Mouse (Mus musculus): ENCODE measurements around the gene Pmm2. TPM values are rescaled to one million over a fixed set of nuclear protein-coding genes. Genes with fewer than 3 reads are reported as not detected.

Pmm2 gene
- 10 to 100 TPM; 33.5 to 36.0 TPM for total RNA-seq (2021)

DNA sequence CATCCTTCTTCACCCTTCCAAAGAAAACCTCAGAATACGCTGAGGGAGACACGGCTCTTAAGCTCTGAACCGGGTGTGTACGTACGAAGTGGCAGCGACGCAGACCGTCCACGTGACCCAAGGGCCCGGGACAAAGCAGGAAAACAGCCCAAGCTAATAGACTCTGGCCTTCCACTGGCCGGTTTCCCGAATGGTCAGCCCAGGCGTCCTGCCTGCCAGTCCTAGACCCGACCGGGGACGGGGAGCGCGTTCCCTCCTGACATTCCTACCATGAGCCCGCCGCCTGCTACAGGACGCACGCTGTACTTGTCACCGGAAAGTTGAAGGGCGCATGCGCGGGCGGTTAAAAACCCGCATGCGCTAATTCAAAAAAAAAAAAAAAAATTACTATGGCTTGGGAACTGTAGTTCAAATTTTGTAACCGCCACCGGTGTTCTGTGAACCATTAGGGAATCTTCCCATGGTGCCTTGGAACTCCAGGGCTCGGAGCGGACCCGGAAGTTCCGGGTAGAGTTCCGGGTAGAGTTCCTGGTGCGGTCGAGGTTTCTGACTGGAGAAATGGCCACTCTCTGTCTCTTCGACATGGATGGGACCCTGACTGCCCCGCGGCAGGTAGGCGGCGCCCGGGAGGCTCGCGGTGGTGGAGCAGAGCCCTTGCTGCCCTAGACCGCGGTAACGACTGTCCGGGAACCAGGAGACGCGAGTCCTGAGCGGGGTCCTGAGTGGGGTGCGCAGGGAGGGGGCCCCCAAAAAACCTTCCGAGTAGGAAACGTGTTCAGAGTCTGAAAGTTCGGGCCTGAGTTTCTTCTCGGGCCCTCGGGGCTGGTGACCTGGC, at the start of gene Pmm2, which contains the start of gene Tmem186:
TSS of gene Pmm2 (plus strand) at position 458 of the 835 bp plus-strand sequence.
TSS of gene Tmem186 (minus strand) at position 496 of the 835 bp plus-strand sequence.
- intact Hi-C loops (cut with DNase I), result loop anchor here (5.0 to 10.0 kb wide), 2 partner anchors 143 to 190 kb away; no protein-coding TSS in a partner anchor
- DNase-seq, result peak; percentile 82 to 87

DNA sequence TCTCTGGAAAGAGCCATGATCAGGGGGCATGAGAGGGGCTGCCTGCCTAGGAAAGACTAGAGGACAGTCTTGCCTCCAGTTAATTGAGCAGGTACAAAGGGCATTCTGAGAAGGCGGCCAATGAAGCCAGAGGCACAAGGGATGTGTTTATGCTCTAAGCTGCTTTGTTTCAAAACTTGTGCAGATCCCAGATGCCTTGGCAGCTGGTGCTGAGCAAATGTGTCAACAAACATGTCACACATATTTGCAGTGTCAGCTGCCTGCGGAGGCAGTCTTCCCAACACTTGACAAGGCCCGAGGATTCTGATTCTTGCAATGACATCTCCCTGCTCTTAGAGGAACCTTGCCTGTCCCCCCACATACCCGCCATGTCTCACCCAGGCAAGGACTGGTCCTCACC, 42.1 kb upstream of the Pmm2 start:
- intact Hi-C loops (cut with DNase I), result no loop called here
- no peak for DNase-seq

DNA sequence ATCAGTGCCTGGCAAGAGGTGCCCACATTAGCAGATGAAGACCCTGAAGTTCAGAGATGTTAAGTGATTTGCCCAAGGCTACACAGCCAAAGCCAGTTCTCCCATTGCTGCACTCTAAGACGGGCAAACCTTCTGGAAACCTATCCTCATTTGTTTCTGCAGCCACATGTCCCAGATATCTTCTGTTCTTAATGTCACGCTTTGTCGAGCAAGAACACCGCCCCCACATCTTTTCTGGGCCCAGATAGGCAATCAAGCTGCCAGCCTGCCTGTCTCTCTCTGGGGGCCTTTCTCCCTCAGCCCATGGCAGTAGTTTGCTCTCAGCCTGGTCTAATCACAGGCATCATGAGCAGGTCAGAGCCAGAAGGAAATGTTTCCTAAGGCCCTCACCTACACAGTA, 41.1 kb upstream of the Pmm2 start:
- DNase-seq, result no peak
- intact Hi-C loops (cut with DNase I), result no loop called here

DNA sequence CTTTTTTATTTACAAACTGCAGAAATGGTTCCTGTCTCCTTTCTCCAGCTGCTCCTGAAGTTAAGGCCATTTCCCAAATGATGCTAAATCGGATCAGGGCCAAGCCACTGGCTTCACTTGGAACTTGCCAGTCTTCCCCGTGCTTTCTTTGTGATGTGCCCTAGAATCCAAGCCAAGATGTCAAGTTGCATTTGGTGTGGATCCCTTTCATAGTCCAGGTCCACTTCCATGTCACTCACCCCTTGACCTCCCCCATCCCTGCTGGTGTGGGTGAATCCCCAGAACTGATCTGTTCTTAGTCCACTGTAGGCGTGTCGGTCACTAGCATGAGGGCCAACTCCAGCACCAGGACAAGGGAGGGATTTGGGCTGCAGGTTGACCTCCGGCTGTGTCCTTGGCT, 40.0 kb upstream of the Pmm2 start:
- intact Hi-C loops (cut with DNase I), result no loop called here
- no peak for DNase-seq

DNA sequence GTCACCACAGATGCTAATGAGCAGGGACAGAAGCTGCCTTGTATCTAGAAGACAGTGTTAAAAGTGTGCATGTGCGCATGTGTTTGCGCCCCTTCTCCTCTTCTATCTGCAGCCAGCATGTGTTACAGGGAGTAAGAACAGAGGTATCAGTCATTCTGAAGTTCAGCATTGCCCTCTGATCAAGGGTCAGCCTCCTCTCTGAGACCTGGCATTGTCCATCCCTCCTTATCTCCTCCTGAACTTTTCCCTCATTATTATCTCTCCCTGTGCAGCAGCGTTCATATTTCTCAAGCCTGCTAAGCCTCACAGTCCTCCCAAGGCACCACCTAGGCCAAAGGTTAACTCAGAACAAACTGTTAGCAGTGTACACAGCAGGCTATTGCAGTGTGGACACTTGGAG, 33.7 kb upstream of the Pmm2 start:
- no peak for DNase-seq
- intact Hi-C loops (cut with DNase I), result no loop called here

DNA sequence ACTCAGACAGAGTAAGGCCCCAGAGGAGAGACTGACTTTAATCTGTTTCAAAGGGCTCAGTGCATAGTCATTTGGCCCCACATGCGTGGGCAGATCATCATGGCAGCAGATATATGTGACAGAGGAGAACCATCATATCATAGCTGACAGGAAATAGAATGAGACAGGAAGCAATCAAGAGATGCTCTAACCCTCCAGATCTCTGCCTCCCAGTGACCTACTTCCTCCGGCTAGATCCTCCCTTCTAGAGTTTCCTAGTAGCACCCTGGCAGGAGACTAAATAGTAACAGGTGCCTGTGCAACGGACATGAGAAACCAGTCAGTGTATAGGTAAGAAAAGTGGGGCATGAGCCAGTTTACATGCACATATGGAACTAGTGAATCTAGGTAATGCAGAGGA, 27.1 kb upstream of the Pmm2 start:
- DNase-seq, result no peak
- intact Hi-C loops (cut with DNase I), result no loop called here

DNA sequence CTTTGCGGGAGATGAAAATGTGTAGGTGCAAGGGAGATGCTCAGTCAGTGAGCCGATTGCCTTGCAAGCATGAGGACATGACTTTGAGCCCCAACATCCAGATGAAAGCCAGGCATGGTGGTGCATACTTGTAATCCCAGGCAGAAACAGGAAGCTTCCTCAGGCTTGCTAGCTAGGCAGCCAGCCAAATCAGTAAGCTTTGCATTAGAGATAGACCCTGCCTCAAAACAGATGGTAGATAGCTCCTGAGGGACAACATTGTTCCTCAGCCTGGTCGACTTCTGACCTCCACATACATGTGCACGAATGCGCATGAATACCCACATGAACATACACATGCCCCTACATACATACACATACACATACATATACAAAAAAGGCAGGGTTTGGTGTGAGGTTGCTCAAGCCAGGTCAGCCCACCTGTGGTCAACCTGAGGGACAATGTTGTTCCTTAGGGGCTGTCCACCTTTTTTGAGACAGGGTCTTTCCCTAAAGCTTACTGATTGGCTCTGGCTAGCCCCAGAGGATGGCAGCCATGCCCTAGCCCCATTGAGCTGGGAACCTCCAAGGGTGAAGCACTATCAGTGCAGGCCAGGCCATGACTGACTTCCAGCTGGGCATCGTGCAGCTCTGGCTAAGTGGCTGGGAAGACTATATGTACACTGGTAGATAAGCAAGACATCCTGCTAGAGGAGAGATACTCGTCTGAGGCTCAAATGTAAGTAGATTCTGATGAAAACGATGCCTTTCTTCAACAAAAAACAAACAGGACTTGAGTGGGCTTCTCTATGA, 25.1 kb upstream of the Pmm2 start:
- no peak for DNase-seq
- intact Hi-C loops (cut with DNase I), result no loop called here

DNA sequence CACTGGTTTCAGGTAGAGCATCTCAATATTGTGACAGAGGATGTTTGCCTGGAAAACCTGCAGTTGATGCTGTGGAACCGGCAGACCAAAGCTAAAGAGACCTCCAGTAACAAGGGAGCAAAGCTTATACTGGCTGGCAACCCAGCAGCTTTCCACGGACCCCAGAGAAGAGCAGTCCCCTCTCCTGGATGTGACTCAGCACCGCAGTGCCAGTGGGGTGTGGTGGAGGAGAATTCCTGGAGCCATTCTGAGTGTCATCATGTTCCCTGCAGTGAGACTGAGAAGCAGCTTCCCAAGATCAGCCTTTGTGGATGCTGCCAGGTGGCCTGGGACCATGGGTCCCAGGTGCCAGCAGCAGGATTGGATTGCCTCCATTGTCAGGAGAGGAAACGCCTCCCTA, 24.4 kb upstream of the Pmm2 start:
- intact Hi-C loops (cut with DNase I), result no loop called here
- DNase-seq, result no peak

DNA sequence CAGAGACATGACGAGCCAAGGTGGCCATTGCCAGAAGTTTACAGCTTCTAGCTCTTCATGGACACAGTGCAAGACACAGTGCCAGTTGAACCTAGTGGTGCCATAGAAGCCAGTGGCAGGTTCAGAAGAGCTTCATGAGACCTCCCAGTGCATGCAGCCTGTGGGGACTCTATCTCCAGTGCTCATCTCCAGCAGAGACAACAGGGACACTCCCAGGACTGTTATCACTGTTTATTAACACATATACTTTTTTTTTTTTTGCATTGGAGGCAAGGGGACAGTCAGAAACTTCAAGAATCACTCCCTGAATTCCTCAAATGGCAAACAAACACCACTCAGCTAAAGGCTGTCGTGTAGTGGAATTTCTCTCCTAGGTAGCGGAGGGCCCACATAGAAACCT, 24.0 kb upstream of the Pmm2 start:
- DNase-seq, result no peak
- intact Hi-C loops (cut with DNase I), result no loop called here

DNA sequence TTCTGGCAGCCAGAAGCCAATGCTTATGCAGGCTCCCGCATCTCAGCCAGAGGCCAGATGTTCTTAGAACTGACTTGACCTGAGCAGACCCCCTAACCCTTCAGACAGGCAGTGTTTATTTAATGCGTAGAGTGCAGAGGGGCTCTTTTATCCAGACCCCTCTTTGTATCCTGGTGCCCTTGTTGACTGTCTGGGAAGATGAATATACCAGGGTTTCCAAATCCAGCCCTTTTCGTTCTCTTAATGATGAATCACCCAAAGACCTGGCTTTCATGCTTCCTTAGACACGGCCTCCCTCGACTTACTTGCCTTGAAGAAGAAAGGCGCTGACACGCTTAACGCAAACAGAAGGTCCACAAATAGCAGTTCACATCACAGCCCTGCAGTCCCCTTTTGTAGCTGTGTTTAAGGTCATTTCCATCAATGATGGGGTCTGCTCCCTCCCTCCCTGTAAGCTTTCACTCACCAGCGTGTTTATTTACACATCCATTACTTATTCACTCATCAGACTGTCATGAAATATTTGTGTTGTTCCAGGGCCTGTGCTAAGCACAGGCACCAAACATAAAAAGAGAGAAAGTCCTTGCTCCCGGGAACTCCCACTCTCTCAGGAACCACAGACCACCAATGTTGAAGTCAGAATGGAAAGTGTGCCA, 17.7 kb upstream of the Pmm2 start:
- no peak for DNase-seq
- intact Hi-C loops (cut with DNase I), result no loop called here

DNA sequence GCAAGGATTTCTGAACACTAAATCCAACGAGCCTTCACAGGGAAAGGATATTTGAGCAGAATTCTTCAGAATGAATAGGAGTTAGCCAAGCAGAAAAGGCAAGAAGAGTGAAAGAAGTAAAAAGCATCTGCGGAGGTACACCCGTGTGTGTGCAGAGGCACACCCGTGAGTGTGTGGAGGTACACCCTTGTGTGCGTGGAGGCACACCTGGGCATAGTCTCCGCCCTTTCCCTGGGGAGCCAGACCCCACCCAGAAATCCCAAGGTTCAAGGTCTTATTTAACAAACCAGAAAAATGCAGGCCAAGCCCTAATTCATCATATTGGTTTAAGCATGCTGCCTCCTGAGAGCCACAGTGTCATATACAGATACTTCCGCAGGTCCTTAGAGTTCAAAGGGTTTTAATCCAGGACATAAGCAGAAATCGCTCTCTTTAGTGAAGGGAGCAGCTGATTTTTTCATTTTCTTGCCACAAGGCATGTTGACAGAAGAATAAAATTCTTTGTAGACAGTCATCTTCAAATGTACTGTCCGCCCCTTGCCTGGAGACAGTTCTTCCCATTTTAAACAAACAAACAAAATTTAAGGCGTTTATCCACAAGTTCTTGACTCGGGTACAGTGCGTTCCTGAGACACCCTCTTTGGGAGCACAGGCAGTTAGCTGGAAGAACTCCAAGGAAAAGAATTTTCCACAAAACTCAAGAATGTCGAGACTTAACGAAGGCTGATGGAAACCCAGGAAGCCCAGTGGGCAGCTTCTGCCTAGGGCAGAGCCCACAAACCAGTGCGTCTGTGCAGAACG, 17.0 kb upstream of the Pmm2 start:
- no peak for DNase-seq
- intact Hi-C loops (cut with DNase I), result no loop called here

DNA sequence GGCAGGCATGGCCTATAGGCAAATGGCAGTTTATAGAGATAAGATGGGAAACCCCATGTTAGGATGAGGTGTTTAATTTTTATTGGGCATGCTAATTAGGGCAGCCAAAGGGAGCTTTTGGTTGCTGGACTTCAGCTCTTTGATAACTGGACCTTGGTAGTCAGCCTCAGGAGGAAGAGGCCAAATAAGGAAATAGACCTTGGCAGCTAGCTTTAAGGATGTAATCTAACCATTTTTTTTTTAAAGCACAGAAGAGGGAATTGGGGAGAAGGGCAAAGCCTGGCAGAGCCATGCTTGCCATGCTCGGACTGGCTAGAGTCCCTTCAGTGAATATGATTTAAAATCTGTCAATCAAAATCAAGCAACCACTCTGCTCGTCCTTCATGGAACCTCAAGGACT, 7.1 kb upstream of the Pmm2 start:
- no peak for DNase-seq
- intact Hi-C loops (cut with DNase I), result loop anchor here (10.0 kb wide), 1 partner anchor 136 kb away; no protein-coding TSS in a partner anchor

DNA sequence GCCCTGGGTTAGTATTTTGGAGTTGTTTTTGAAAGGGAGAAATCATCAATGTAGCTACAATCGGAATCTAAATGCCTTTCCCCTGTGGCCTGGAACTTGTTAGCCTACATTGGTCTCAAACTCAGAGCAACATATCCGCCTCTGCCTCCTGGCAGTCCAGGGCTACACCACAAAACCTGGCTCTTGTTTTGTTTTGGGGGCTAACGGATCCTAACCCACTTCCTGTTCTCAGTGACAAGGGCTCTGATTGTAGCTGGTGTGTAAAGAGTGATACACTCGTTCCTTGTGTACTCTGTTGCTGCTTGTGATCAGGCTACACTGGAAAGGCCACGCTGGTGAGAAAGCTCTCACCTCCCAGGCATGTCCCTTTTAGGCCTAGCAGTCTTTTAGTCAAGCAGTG, 6.0 kb upstream of the Pmm2 start:
- intact Hi-C loops (cut with DNase I), result loop anchor here (10.0 kb wide), 1 partner anchor 137 kb away; no protein-coding TSS in a partner anchor
- DNase-seq, result no peak

DNA sequence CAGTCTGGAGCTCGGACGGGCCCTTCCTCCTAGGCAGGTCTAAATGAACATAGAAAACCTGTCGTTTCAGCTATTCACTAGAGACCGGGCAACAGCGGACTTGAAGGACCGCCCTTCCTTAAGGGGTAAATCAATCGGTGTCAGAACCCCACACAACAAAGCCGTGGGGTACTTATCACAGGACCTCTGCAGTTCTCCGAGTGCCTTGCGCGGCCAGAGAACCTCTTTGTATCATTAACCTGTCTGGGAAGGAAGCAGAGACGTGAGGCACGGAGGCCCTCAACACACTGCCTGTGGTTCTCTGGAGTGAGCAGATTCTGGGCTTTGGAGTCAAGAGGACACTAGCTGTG, 632 bp upstream of the Pmm2 start:
- no peak for DNase-seq
- intact Hi-C loops (cut with DNase I), result loop anchor here (5.0 to 10.0 kb wide), 2 partner anchors 142 to 190 kb away; no protein-coding TSS in a partner anchor

DNA sequence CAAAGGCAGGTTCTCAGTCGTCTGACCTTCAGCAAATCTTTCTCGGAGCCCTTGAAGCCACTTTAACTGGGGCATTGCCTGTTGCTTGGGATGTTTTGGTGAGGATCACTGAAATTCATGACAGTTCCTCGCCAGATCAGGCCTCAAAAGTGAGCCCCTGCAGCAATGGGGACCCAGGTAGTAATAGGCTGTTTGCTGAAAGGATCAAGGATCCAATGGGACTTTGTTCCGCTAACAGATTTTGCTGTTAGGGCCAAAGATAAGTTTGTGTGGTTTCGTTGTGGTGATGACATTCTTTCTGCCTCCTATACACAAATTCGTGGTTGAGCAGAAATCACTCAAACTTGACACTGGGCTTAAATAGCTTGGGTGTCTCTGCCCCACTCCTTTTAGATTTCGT, 657 bp downstream of the Pmm2 start:
- no peak for DNase-seq
- intact Hi-C loops (cut with DNase I), result loop anchor here (5.0 to 10.0 kb wide), 2 partner anchors 143 to 189 kb away; no protein-coding TSS in a partner anchor

DNA sequence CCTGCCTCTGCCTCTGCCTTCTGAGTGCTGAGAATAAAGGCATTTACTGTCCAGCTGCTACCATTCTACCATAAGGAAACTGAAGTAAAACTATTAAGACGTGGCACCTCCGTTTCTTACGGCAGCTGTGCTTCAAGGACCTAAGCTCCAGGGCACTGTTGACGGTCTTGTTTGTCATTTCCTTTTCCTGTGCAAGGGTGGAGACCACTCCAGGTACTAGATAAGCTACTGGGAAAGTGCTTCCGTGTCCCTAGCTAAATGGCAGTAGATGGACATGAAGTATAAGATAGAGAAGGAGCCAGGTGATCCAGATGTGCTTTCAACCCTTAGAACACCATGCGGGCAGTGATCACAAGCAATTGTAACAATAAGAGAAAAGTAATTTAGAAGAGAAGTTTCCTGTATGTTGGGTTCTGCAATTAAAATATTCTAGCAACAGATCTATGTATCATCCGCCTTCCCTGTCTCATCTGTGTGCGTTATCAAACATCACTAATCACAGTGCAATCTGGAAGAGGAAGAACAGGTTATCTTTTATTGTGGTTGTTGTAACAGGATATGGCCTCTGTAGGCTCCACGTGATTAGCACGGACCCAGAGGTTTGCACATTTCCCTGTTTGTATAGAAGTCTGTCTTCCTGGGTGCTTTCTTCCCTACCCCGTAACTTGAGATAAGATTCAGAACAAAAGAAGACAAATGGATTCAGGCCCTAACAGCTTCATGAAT, 2.2 kb downstream of the Pmm2 start:
- no peak for DNase-seq
- intact Hi-C loops (cut with DNase I), result loop anchor here (5.0 to 10.0 kb wide), 2 partner anchors 145 to 188 kb away; no protein-coding TSS in a partner anchor

DNA sequence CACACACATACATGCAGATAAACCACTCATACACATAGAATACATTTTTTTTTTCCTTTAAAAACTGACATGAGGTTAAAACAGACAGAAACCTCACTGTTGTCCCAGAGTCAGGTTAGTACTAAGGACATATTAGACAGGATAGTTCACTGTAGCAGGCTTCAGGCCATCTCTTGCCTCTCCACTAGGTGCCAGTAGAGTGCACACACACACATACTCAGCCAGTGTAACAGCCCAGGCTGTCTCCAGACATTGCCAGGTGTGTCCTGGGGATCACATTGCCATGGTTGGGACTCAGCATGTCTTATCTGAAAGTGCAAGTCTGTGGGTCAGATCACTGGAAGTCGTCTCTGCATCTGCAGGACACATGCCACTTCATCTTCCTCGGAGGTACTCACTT, 6.4 kb downstream of the Pmm2 start:
- intact Hi-C loops (cut with DNase I), result loop anchor here (1.0 kb wide), 1 partner anchor 30 kb away; no protein-coding TSS in a partner anchor
- DNase-seq, result peak in 1 of 2 experiments; percentile 48

DNA sequence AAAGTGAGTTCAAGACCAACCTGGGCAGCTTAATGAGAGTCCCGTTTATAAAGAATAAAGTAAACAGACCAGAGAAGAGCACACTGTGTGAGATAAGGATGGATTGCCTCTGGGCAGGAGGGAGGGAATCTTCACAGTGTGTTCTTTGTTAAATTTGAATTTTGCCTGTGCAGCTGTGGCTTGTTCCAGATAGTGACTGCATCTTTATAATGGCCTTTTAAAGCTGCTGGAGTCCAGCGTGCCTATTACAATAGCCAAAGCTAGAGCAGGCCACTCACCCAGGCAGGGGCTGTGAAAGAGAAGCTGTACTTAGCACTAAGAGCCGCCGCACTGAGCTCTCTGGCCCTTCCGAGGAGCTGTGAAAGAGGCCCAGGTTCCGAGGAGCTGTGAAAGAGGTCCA, 8.1 kb downstream of the Pmm2 start:
- intact Hi-C loops (cut with DNase I), result no loop called here
- DNase-seq, result no peak

DNA sequence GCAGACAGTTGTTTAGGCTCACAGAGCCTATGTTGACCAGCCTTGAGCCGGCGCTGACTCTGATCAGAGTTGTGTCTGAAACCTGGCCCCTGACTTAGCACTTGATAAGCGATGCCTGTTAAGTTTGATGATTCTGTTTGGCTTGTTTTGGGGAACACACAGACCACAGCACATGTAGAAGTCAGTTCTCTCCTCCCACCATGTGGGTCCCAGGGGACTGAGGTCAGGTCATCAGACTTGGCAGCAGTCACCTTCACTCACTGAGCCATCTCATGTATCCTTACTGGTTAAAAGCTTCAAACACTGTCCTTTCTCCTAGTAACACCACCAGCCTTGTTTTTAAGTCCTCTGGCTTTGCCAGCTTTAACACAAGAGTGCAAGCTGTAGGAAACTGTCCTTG, 12.5 kb downstream of the Pmm2 start:
- DNase-seq, result no peak
- intact Hi-C loops (cut with DNase I), result no loop called here

All from heart, postnatal 36 days (tissue).